Mouse (Mus musculus): Measurements from ENCODE around the gene Gm13420. TPM values are rescaled to one million over a fixed set of nuclear protein-coding genes. Genes with fewer than 3 reads are reported as not detected.

Gm13420 gene
- not detected in 2 replicates for total RNA-seq (2012; rRNA removed)
- not detected in 2 replicates for total RNA-seq (2014; rRNA removed)
- not detected in 2 replicates for polyA plus RNA-seq (2012; ENCODE audit: insufficient read length, low read depth)

DNA sequence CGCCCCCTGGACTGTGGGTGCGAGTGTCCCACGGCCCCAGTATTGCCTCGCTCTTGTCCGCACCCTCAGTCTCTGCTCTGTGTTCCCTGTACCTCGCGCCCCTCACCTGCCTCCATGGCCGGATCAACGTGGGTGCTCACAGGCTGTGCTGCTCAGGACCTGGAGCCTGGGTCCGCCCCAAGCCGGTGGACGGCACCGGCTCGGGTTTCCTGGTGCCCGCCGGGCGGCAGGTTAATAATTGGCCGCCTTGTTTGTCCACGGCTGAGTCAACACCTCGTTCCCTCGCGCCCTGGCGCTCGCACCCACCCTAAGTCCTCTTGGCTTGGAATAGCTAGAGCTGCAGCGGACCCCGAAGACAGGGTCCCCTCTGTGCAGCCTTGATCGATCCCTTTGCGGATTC is at the start of gene Gm13420:
TSS of gene Gm13420 (minus strand) at position 189 of the 400 bp plus-strand sequence.
- no peak within 1 kb of the TSS for H3K4me2 ChIP-seq (ENCODE audit: insufficient read depth, low read depth, poor library complexity, severe bottlenecking)
- H3K27me3 ChIP-seq (replicated peaks), result peaks cover 4% of the 10 kb centered on the region
- DNase-seq (ENCODE audit: extremely low read depth), result no peak
- in situ Hi-C loops (cut with MboI; ENCODE audit: low pct_ligation_motif_present, low pct_unique_long_range_greater_than_20kb, low sequenced_read_pairs), result no loop called here
- H3K79me2 ChIP-seq (replicated peaks; ENCODE audit: control insufficient read depth, extremely low read depth, insufficient read depth, poor library complexity, severe bottlenecking), result no peaks in the 10 kb centered on the region
- peaks cover 6% of the 10 kb centered on the region for H3K9me3 ChIP-seq (replicated peaks; ENCODE audit: low read length)
- peaks cover 9 to 14% of the 10 kb centered on the region in 2 experiments; a peak in 2 of 4 replicates for H3K4me1 ChIP-seq (ENCODE audit: control insufficient read depth in 1 of 2, insufficient read depth in 2 of 2)
- H3K4me3 ChIP-seq (replicated peaks in 1 of 3; ENCODE audit: low read depth in 2 of 3, low read length in 2 of 3, poor library complexity in 1 of 3), result no peak within 1 kb of the TSS
- dilution Hi-C loops (cut with MboI; ENCODE audit: extremely low pct_ligation_motif_present, extremely low pct_unique_long_range_greater_than_20kb, low sequenced_read_pairs), result no loop called here
- no peak within 1 kb of the TSS for H3K9ac ChIP-seq (ENCODE audit: insufficient read depth, low read depth)
- no peaks in the 10 kb centered on the region for H3K36me3 ChIP-seq (replicated peaks in 1 of 2; ENCODE audit: control insufficient read depth in 1 of 2, insufficient read depth in 1 of 2, low read length in 1 of 2)
- H3K27ac ChIP-seq (ENCODE audit: insufficient read depth, low read depth), result no peak within 1 kb of the TSS
- TF ChIP-seq MXI1 (IDR thresholded peaks at IDR 0.05; ENCODE audit: low read depth, low read length) (no peak), MAZ (IDR thresholded peaks at IDR 0.05; ENCODE audit: low read depth, low read length) (no peak), TCF12 (IDR thresholded peaks at IDR 0.05; ENCODE audit: low read depth, low read length) (no peak)

DNA sequence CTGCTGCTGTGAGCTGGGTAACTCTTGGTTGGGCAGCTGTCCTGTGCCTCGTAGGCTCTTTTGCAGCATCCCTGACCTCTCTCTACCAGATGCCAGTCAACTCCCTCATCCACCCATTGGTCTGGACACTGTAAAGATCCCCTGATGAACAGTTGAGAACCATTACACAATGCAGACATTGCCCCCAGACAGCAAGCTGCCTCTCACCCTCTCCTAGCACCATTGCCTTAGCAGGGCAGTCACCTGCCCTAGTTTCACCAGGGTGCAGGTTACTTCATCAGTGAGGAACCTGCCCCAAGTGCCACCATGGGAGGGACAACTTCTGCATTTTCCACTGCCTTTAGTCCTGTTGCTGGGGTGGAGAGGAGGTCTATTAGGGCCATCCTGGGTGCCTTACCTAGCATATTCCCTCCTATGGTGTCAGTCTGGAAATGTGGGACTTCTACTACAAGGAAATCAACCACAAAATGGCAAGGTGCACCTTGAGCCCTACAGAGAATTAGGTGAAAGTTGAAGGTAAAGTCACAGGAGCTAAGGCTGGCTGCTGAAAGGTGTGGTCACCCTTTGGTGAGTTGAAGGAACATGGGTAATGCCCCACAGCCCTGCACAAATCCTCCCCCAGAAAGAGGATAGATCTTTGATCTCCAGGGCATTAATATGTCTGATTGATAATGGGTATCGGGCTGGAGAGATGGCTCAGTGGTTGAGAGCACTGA is 41.4 kb upstream of the Gm13420 start:
- H3K27ac ChIP-seq (ENCODE audit: insufficient read depth, low read depth), result no peak overlapping the region
- H3K9ac ChIP-seq (ENCODE audit: insufficient read depth, low read depth), result no peak overlapping the region
- H3K9me3 ChIP-seq (replicated peaks; ENCODE audit: low read length), result no peaks in the 10 kb centered on the region
- H3K27me3 ChIP-seq (replicated peaks), result no peaks in the 10 kb centered on the region
- no peak overlapping the region for H3K4me2 ChIP-seq (ENCODE audit: insufficient read depth, low read depth, poor library complexity, severe bottlenecking)
- dilution Hi-C loops (cut with MboI; ENCODE audit: extremely low pct_ligation_motif_present, extremely low pct_unique_long_range_greater_than_20kb, low sequenced_read_pairs), result no loop called here
- no peak for DNase-seq (ENCODE audit: extremely low read depth)
- no peak overlapping the region for H3K4me3 ChIP-seq (replicated peaks in 1 of 3; ENCODE audit: low read depth in 2 of 3, low read length in 2 of 3, poor library complexity in 1 of 3)
- no peaks in the 10 kb centered on the region for H3K79me2 ChIP-seq (replicated peaks; ENCODE audit: control insufficient read depth, extremely low read depth, insufficient read depth, poor library complexity, severe bottlenecking)
- peaks cover 37 to 76% of the 10 kb centered on the region in 2 experiments for H3K36me3 ChIP-seq (replicated peaks in 1 of 2; ENCODE audit: control insufficient read depth in 1 of 2, insufficient read depth in 1 of 2, low read length in 1 of 2)
- peaks cover 0 to 9% of the 10 kb centered on the region in 2 experiments; a peak in 2 of 4 replicates for H3K4me1 ChIP-seq (ENCODE audit: control insufficient read depth in 1 of 2, insufficient read depth in 2 of 2)
- TF ChIP-seq PAX5 (IDR thresholded peaks at IDR 0.05; ENCODE audit: low read length), result no peak
- TF ChIP-seq MXI1 (IDR thresholded peaks at IDR 0.05; ENCODE audit: low read depth, low read length), result no peak
- TF ChIP-seq GABPA (IDR thresholded peaks at IDR 0.05; ENCODE audit: insufficient replicate concordance, low read depth, low read length), result no peak
- no peak for TF ChIP-seq ELF1 (IDR thresholded peaks at IDR 0.05; ENCODE audit: low read depth, low read length)
- no peak for TF ChIP-seq ZC3H11A (IDR thresholded peaks at IDR 0.05; ENCODE audit: low read depth, low read length)
- no peak for TF ChIP-seq NELFE (IDR thresholded peaks at IDR 0.05; ENCODE audit: low read depth, low read length)
- TF ChIP-seq MAZ (IDR thresholded peaks at IDR 0.05; ENCODE audit: low read depth, low read length), result no peak
- no peak for TF ChIP-seq RCOR1 (conservative IDR thresholded peaks at IDR 0.05; ENCODE audit: low read depth, low read length)
- no peak for TF ChIP-seq USF1 (IDR thresholded peaks at IDR 0.05; ENCODE audit: low read depth, low read length)
- no peak for TF ChIP-seq BHLHE40 (IDR thresholded peaks at IDR 0.05; ENCODE audit: low read depth, low read length)
- TF ChIP-seq ETS1 (conservative IDR thresholded peaks at IDR 0.05; ENCODE audit: low read depth, low read length), result no peak
- no peak for TF ChIP-seq MAFK (IDR thresholded peaks at IDR 0.05; ENCODE audit: insufficient replicate concordance, low read length)
- no peak for TF ChIP-seq E2F4 (IDR thresholded peaks at IDR 0.05; ENCODE audit: insufficient replicate concordance, low read depth, low read length)
- no peak for TF ChIP-seq ZNF384 (IDR thresholded peaks at IDR 0.05; ENCODE audit: low read depth, low read length)
- no peak for TF ChIP-seq HCFC1 (IDR thresholded peaks at IDR 0.05; ENCODE audit: low read depth, low read length)
- TF ChIP-seq MYC (IDR thresholded peaks at IDR 0.05; ENCODE audit: low read depth, low read length), result no peak
- no peak for TF ChIP-seq MAX (IDR thresholded peaks at IDR 0.05; ENCODE audit: low read length)
- no peak for TF ChIP-seq CTCF (conservative IDR thresholded peaks at IDR 0.05 in 1 of 2, IDR thresholded peaks at IDR 0.05 in 1 of 2; ENCODE audit: low read depth in 2 of 2, low read length in 2 of 2)
- in situ Hi-C loops (cut with MboI; ENCODE audit: low pct_ligation_motif_present, low pct_unique_long_range_greater_than_20kb, low sequenced_read_pairs), result no loop called here
